Mouse (Mus musculus) activated CD4-positive, CD25-positive, alpha-beta regulatory T cell, adult 4 months (primary cell): ENCODE measurements around the gene Dnajb3. TPM values are rescaled to one million over a fixed set of nuclear protein-coding genes. Genes with fewer than 3 reads are reported as not detected.
"Not testable (repeated sequence)": the region's sequence is repeated elsewhere in the genome, so short reads cannot be mapped to it uniquely, and the experiment has no call there.

Experiments used
- ATAC-seq: one replicate; pipeline ENCODE4 v1.8.0; 2017
- polyA plus RNA-seq, 2 experiments: library from polyadenylated mRNA; unstranded; fragments of 100-300 nt; shearing (Covaris generic); gene quantifications; one replicate each; pipeline ENCODE4 v1.2.1; 2017

The Dnajb3 gene
- polyA plus RNA-seq, 2 experiments from 2014 or later: 0.48 to 0.63 TPM

- ATAC-seq: no peak
Observed at GRCm38 (mm10) chr1:88231803-88232499, 26.4 kb upstream of the Dnajb3 start.

DNA sequence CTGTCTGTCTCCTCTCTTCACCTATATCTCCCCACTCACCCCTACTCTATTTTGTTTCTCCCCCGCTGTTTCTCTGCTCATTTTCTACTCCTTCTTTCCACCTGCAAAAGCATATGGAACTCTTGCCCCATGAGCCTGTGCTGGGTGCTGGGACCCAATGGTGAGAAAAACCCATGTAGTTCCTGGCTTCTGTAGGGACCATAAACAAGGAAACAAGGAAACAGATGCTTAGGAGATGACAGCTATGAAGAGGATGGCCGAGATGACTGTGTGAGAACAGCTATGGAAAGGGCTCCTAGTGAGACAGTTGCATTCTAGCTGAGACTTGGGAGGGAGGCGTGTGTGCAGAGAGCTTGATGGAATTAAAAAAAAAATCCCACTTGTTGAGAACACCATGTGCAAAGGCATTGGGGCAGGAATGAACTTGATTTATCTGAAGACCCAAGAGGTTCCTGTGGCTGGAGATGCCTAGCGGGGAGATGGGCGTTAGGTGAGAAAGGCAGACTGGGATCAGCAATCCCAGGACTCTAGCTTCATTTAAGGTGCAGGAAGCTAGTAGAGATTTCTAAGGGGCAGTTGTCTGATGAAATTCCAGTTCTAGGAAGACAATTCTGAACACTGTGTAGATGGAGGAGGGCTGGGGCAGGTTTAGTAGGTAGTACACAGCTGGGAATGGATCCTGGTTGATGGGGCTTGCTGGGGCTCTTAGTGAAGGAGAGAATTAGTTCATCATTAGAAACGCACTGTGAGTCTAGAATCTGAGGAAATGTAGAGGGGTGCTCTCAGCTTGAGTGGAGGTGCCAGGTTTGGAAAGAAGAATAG, 25.6 kb upstream of the Dnajb3 start:
- ATAC-seq: no peak

DNA sequence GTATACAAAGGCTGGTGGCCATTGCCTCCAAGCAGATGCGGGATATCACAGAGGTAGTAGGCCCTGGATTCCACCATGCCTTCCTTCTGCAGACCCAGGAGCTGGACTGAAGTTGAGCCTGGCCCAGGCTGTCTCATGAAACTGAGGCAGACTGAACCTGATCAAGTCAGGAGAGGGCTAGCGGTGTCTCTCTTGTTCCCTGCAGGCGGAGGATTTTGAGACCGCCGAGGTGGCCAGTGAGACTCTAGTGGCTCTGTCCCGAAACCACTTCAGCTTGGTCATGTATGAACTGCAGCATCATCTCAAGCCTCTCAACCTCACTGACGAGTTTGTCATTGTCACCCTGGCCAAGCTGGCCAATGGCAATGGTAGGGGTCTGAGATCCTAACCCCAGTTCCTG, 24.8 kb upstream of the Dnajb3 start:
- ATAC-seq: no peak

DNA sequence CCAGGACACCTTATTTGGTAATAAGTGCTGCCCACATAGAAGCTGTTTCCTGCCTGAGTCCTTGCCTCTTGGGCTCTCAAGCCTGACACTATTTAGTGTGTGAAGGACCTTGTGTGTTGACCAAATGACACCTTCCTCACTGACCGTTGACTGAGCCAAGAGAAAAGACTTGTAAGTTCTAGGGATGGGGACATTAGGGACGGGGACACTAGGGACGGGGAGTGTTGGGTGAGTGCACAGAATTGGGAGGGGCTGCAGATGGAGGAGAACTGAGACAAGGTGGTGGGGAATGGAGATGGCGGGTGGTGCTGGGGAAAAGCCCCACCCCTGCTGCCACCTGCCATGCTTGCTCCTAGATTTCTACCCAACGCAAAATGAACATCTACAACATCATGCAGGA, 24.4 kb upstream of the Dnajb3 start:
- ATAC-seq: no peak

GRCm38 (mm10) chr1:88229566-88229965, 24.0 kb upstream of the Dnajb3 start:
- ATAC-seq: no peak

DNA sequence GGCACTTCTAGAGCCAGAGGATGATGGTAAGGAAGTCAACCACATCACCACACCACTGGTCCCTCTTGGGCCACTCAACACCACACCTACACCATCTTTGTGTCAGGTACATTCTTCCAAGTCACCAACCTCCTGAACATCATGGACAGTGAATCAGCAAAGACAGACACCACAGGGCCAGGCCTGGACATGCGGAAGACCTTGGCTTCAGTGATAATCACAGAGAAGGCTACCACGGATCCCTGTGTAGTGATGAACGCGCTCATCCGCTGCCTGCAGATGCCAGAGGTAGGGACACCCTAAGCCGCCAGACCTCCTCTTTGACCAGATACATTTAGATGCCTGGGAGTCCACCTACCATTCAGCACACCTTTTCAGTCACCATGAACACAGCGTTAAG, 22.5 kb upstream of the Dnajb3 start:
- no peak for ATAC-seq

- ATAC-seq: no peak
Observed at GRCm38 (mm10) chr1:88227482-88227881, 21.9 kb upstream of the Dnajb3 start.

- ATAC-seq: no peak
Observed at GRCm38 (mm10) chr1:88226670-88227379, 21.2 kb upstream of the Dnajb3 start, which contains the start of gene Mroh2a. Gene Mroh2a (plus strand): TSS chr1:88226986.

DNA sequence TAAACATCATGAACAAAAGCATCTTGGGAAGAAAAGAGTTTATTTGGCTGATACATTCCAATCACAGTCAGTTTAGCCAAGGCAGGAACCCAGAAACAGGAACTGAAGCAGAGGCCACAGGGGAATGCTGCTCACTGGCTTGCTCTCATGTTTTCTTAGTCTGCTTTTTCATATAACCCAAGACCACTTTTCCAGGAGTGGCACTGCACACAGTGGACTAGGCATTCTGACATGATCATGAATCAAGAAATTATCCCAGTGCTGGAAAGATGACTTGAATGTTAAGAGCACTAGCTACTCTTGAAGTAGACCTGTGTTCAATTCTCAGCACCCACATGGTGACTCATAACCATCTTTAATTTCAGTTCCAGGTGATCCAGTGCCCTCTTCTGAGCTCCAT, 20.2 kb upstream of the Dnajb3 start:
- no peak for ATAC-seq

- ATAC-seq: not testable (repeated sequence)
Observed at GRCm38 (mm10) chr1:88225301-88225700, 19.7 kb upstream of the Dnajb3 start.

- ATAC-seq: no peak
Observed at GRCm38 (mm10) chr1:88224029-88224776, 18.6 kb upstream of the Dnajb3 start.

- ATAC-seq: no peak
Observed at GRCm38 (mm10) chr1:88223591-88223990, 18.0 kb upstream of the Dnajb3 start.

GRCm38 (mm10) chr1:88223011-88223515, 17.5 kb upstream of the Dnajb3 start:
- not testable (repeated sequence) for ATAC-seq

- no peak for ATAC-seq
Observed at GRCm38 (mm10) chr1:88222216-88222615, 16.6 kb upstream of the Dnajb3 start.

DNA sequence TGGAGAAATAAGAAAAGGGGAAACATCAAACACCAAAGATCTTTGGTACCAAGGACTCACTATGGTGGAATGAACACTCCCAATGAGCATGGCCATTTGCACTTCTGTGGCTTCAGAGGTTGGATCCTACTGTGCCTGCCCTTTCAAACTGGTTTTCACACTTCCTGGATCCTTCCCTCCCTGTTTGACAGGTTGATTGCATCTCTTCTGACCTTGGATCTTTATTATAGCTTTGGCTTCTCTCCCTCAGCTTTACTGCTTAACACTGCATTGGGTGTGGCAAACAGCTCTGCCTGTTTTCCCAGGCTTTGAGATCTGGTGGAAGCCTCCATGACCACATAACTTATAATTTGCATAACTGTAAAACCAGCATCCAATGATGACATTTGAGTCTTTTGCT, 14.8 kb upstream of the Dnajb3 start:
- ATAC-seq: no peak

DNA sequence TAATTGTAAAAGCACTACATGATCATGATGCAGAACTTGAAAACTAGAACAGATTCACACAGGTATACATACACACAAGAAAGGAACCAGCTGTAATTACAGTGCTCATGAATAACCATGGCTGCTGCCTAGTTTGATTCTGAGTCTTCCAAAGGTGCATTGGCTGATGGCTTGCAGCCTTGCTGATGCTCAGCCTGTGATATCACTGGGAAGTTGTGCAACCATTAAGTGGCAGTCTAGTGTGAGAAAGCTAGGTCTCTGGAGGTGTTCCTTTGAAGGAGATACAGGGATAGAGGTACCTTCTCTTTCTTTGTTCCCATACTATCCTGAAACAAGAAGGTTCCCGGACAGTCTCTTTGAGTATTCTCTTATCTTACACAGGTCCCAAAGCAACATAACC, 13.5 kb upstream of the Dnajb3 start:
- ATAC-seq: no peak

DNA sequence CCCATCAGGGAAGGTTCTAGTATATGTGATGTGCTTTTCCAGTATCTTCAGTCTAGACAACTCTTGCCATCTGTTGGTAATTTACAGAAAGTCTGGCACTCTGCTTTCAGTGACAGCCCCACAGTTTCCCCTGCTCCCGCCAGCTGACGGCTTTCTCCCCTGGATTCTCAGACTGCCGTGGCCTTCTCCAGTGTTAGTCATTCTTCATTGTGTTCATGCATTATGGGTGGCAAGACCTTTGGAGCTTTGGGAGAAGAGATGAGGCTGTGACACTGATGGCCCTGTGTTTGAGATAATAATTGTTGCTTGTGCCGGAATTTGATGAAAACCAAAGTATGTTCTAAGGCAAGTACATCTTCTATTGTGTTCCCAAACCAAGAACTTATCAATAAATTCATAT, 13.0 kb upstream of the Dnajb3 start:
- ATAC-seq: no peak

- ATAC-seq: no peak
Observed at GRCm38 (mm10) chr1:88218051-88218450, 12.5 kb upstream of the Dnajb3 start.

GRCm38 (mm10) chr1:88217576-88217975, 12.0 kb upstream of the Dnajb3 start:
- no peak for ATAC-seq

DNA sequence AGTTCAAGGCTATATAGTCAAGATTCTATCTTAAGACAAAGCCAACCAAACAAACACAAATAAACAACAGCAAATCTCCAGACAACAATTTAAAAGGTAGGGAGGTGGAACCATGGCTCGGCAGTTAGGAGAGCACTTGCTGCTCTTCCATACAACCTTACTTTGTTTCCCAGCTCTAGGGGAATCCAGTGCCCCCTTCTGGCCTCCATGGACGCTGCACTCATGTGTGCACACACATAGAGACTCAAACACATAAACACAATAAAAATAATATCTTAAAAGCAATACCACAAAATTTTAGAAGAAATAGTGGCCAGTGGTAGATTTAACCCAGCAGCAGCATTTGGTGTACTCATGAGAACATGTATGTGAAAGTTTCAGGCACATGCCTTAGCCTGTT, 11.6 kb upstream of the Dnajb3 start:
- no peak for ATAC-seq

GRCm38 (mm10) chr1:88216551-88216950, 11.0 kb upstream of the Dnajb3 start:
- no peak for ATAC-seq
